Mouse (Mus musculus) cerebellum, postnatal 4 days (tissue): ENCODE measurements around the gene Itpr3.

Experiments used
- DNase-seq, 2 experiments: peaks; one replicate each; pipeline ENCODE4 v3.0.0; 2022; ENCODE audit warnings: low spot score in 2 of 2, mixed read lengths in 1 of 2

Gene Itpr3

GRCm38 (mm10) chr17:27119540-27119895, 62.4 kb downstream of the Itpr3 start:
- no peak for DNase-seq

GRCm38 (mm10) chr17:27119954-27120353, 62.9 kb downstream of the Itpr3 start:
- DNase-seq, result no peak

- peak; percentile 72 to 87 for DNase-seq
Measured at GRCm38 (mm10) chr17:27120561-27121024, 63.5 kb downstream of the Itpr3 start.

GRCm38 (mm10) chr17:27121266-27121665, 64.2 kb downstream of the Itpr3 start:
- no peak for DNase-seq

GRCm38 (mm10) chr17:27121781-27122180, 64.7 kb downstream of the Itpr3 start:
- DNase-seq, result no peak

- no peak for DNase-seq
Measured at GRCm38 (mm10) chr17:27122701-27123100, 65.6 kb downstream of the Itpr3 start.

GRCm38 (mm10) chr17:27123103-27123502, 66.0 kb downstream of the Itpr3 start:
- no peak for DNase-seq

- no peak for DNase-seq
Measured at GRCm38 (mm10) chr17:27123813-27124375, 66.8 kb downstream of the Itpr3 start.

GRCm38 (mm10) chr17:27125185-27125584, 68.1 kb downstream of the Itpr3 start:
- peak; percentile 48 to 77 for DNase-seq

GRCm38 (mm10) chr17:27125669-27126202, 68.6 kb downstream of the Itpr3 start:
- DNase-seq, result no peak

- no peak for DNase-seq
Measured at GRCm38 (mm10) chr17:27126974-27127373, 69.9 kb downstream of the Itpr3 start.

- DNase-seq, result no peak
Measured at GRCm38 (mm10) chr17:27128189-27128588, 71.1 kb downstream of the Itpr3 start.

GRCm38 (mm10) chr17:27129291-27129690, 72.2 kb downstream of the Itpr3 start:
- no peak for DNase-seq

GRCm38 (mm10) chr17:27129819-27130218, 72.7 kb downstream of the Itpr3 start:
- DNase-seq, result no peak

GRCm38 (mm10) chr17:27130246-27130645, 73.1 kb downstream of the Itpr3 start:
- DNase-seq, result no peak

GRCm38 (mm10) chr17:27131240-27131665, 74.1 kb downstream of the Itpr3 start:
- DNase-seq, result no peak

- DNase-seq, result no peak
Measured at GRCm38 (mm10) chr17:27132238-27132637, 75.1 kb downstream of the Itpr3 start.

- peak; percentile 90 to 98 for DNase-seq
Measured at GRCm38 (mm10) chr17:27133551-27134141, 76.5 kb downstream of the Itpr3 start, which contains the start of gene Uqcc2. TSS of gene Uqcc2 (minus strand) at chr17:27133916.

- DNase-seq, result no peak
Measured at GRCm38 (mm10) chr17:27134187-27134586, 77.1 kb downstream of the Itpr3 start.

GRCm38 (mm10) chr17:27134715-27135114, 77.6 kb downstream of the Itpr3 start:
- no peak for DNase-seq

GRCm38 (mm10) chr17:27138396-27138795, 81.3 kb downstream of the Itpr3 start:
- DNase-seq, result no peak

- no peak for DNase-seq
Measured at GRCm38 (mm10) chr17:27139304-27139703, 82.2 kb downstream of the Itpr3 start.

- no peak for DNase-seq
Measured at GRCm38 (mm10) chr17:27140262-27140661, 83.2 kb downstream of the Itpr3 start.
